Mouse (Mus musculus): ENCODE measurements around the gene D1Ertd622e. TPM values are rescaled to one million over a fixed set of nuclear protein-coding genes. Genes with fewer than 3 reads are reported as not detected.

The D1Ertd622e gene
- polyA plus RNA-seq, 1 experiment from 2014 or later, result 13.6 TPM

DNA sequence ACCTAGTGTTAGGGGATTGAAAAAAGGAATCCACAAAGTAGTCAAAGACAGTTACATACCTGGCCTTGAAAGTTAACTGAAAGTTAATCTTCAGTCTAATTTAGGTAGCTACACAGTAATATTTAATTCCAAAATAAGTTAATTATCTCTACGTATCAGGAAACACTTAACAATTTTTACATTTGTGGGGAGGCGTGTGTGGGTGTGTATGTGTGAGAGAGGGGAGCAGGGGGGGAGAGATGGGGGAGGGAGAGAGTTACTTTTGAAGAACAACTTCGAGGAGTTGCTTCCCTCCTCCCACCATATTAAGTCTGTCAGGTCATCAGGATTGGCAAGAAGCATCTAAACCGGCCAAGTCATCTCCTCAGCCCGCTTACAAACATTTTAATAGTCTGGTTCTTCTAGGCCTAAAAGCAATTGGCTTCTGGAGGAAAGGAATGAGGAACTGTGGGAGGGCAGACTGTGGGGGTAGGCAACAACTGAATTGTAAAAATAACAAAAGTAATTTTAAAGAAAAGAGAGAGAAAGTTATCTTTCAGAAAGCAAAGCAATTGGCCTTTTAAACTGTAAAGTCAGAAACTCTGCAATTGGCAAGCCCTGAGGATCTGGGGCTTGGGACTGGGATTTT, 29.9 kb downstream of the D1Ertd622e start:
- Histone ChIP-seq H3K27me3 (no peaks in the 10 kb centered on the region), H3K36me3 (no peaks in the 10 kb centered on the region), H3K27ac (no peak overlapping the region), H3K4me2 (replicated peaks) (no peak overlapping the region), H3K4me1 (0 out of 2 replicates have a peak, but pooled peaks cover 3% of the 10 kb centered on the region), H3K9ac (no peak overlapping the region), H3K9me3 (no peaks in the 10 kb centered on the region), H3K4me3 (no peak overlapping the region)
- no peak for ATAC-seq (ENCODE audit: low FRiP score, low read depth)
- WGBS, result 77% methylated on average over 5 of the region's 5 CpGs

DNA sequence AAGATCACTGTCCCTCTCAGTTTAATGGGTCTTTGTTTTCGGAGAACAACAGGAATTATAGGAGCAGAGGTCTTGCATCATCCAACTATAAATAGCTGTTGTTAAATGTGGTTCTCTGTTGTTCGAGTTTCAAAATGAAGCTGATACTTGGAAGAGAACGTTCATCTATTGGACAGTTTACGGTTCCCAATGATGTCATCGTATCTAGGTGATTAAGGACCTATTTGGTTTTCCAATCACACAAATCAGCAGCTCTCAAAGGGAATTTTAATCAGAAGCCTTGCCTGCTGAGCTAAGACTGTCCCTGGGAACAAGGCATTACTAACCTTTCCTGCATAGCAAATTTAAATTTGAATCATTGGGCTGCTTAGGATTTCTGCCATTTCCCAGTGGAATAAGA, 31.7 kb downstream of the D1Ertd622e start:
- no peaks in the 10 kb centered on the region for H3K9me3 ChIP-seq
- ATAC-seq (ENCODE audit: low FRiP score, low read depth), result no peak
- no peak overlapping the region for H3K4me3 ChIP-seq
- WGBS, result 72% methylated on average over 5 of the region's 5 CpGs
- H3K27me3 ChIP-seq, result no peaks in the 10 kb centered on the region
- no peaks in the 10 kb centered on the region for H3K36me3 ChIP-seq
- no peak overlapping the region for H3K4me2 ChIP-seq (replicated peaks)
- no peak overlapping the region for H3K9ac ChIP-seq
- no peaks in the 10 kb centered on the region for H3K4me1 ChIP-seq
- H3K27ac ChIP-seq, result no peak overlapping the region

DNA sequence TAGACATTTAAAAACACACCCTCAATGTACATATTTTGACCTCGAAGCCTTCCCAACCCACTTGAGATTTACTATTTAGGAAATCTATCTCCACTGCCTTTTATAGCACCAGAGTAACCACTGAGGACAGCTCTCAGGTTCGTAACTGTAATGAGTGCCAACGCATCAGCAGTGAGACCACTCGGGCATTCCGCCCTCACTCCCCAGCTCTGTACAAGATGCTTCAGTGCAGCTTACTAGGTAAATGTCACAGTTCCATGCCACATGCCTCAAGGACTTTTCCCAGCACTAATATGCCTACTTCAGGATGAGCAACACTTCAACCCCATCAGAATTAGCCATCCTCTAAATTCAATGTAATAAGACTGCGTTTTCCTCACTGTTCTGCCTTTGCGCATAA, 33.0 kb downstream of the D1Ertd622e start:
- Histone ChIP-seq H3K4me3 (no peak overlapping the region), H3K9me3 (no peaks in the 10 kb centered on the region), H3K9ac (no peak overlapping the region), H3K36me3 (no peaks in the 10 kb centered on the region), H3K27ac (no peak overlapping the region), H3K27me3 (no peaks in the 10 kb centered on the region), H3K4me2 (replicated peaks) (no peak overlapping the region), H3K4me1 (no peaks in the 10 kb centered on the region)
- no peak for ATAC-seq (ENCODE audit: low FRiP score, low read depth)
- WGBS, result 75% methylated on average over 7 of the region's 7 CpGs

GRCm38 (mm10) chr1:97628016-97628415, 33.9 kb downstream of the D1Ertd622e start:
- Histone ChIP-seq H3K27ac (no peak overlapping the region), H3K4me2 (replicated peaks) (no peak overlapping the region), H3K4me1 (no peaks in the 10 kb centered on the region), H3K36me3 (no peaks in the 10 kb centered on the region), H3K4me3 (no peak overlapping the region), H3K9me3 (no peaks in the 10 kb centered on the region), H3K27me3 (no peaks in the 10 kb centered on the region), H3K9ac (no peak overlapping the region)
- no peak for ATAC-seq (ENCODE audit: low FRiP score, low read depth)
- WGBS, result 90% methylated on average over 8 of the region's 8 CpGs

- no peak overlapping the region for H3K4me2 ChIP-seq (replicated peaks)
- no peak overlapping the region for H3K9ac ChIP-seq
- no peaks in the 10 kb centered on the region for H3K9me3 ChIP-seq
- H3K36me3 ChIP-seq, result no peaks in the 10 kb centered on the region
- no peaks in the 10 kb centered on the region for H3K4me1 ChIP-seq
- no peak overlapping the region for H3K27ac ChIP-seq
- ATAC-seq (ENCODE audit: low FRiP score, low read depth), result no peak
- no peaks in the 10 kb centered on the region for H3K27me3 ChIP-seq
- WGBS, result 72% methylated on average over 6 of the region's 6 CpGs
- no peak overlapping the region for H3K4me3 ChIP-seq
Observed at GRCm38 (mm10) chr1:97625427-97625826, 36.4 kb downstream of the D1Ertd622e start.

DNA sequence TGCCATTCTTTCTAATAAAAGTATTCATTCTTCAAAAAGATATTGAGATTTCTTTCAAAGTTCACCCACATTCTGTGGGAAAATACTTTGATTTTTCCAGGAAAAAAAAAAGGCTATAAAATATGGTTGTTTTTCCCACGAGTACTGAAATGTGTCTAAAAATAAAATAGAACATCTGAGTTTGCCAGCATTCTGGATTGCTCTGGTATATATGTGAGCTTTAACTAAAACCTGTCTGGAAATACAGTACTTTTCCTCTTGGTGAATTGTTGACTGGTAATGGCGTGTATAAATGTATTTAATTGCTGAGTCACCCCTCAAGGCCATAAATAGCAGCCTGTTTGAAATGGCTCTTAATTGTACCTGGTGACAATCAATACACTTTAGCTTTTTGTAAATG, 37.5 kb downstream of the D1Ertd622e start:
- H3K36me3 ChIP-seq, result no peaks in the 10 kb centered on the region

GRCm38 (mm10) chr1:97623214-97623856, 38.5 kb downstream of the D1Ertd622e start:
- no peaks in the 10 kb centered on the region for H3K36me3 ChIP-seq
- H3K9me3 ChIP-seq, result no peaks in the 10 kb centered on the region
- H3K4me3 ChIP-seq, result no peak overlapping the region
- H3K9ac ChIP-seq, result no peak overlapping the region
- no peaks in the 10 kb centered on the region for H3K27me3 ChIP-seq
- ATAC-seq (ENCODE audit: low FRiP score, low read depth), result no peak
- H3K27ac ChIP-seq, result no peak overlapping the region
- H3K4me2 ChIP-seq (replicated peaks), result no peak overlapping the region
- no peaks in the 10 kb centered on the region for H3K4me1 ChIP-seq
- 7% methylated on average over 1 of the region's 1 CpGs for WGBS

More for the DNA sequence above, 37.5 kb downstream of the D1Ertd622e start:
- H3K4me1 ChIP-seq, result no peaks in the 10 kb centered on the region
- no peaks in the 10 kb centered on the region for H3K9me3 ChIP-seq
- H3K4me3 ChIP-seq, result no peak overlapping the region
- H3K4me2 ChIP-seq (replicated peaks), result no peak overlapping the region
- no peak overlapping the region for H3K27ac ChIP-seq
- no peak overlapping the region for H3K9ac ChIP-seq
- 41% methylated on average over 2 of the region's 2 CpGs for WGBS
- no peaks in the 10 kb centered on the region for H3K27me3 ChIP-seq
- ATAC-seq (ENCODE audit: low FRiP score, low read depth), result no peak

DNA sequence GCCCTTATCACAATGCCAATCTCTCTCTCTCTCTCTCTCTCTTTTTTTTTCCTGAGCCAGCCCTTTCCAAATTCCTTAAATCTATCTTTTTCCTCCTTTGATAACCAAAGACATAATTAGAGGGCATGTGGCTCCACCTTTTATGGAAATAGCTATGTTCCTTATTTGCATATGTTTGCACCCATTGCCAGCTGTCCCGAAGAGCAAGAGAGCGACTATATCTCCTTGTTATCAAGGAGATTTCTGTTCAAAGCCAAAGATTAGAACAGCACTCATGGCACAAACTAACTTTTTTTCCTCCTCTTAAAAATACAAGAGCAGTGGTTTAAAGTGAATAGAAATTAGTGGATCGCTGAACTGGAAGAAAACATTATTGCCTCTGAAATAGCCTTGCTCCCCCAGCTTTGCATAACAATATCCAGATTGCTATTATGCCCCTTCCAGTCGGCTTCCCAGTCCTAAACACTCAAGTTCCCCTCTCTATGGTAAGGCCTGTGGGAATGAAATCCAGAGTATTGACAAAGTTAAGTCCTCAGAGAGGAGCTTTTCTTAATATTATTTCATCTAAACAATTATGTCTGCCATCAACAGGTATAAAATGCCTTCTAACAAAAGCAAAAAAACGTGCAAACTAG, 39.2 kb downstream of the D1Ertd622e start:
- no peak overlapping the region for H3K9ac ChIP-seq
- H3K27ac ChIP-seq, result no peak overlapping the region
- ATAC-seq (ENCODE audit: low FRiP score, low read depth), result no peak
- WGBS, result 27% methylated on average over 5 of the region's 5 CpGs
- H3K9me3 ChIP-seq, result no peaks in the 10 kb centered on the region
- no peak overlapping the region for H3K4me3 ChIP-seq
- no peaks in the 10 kb centered on the region for H3K4me1 ChIP-seq
- H3K36me3 ChIP-seq, result no peaks in the 10 kb centered on the region
- no peaks in the 10 kb centered on the region for H3K27me3 ChIP-seq
- H3K4me2 ChIP-seq (replicated peaks), result no peak overlapping the region

DNA sequence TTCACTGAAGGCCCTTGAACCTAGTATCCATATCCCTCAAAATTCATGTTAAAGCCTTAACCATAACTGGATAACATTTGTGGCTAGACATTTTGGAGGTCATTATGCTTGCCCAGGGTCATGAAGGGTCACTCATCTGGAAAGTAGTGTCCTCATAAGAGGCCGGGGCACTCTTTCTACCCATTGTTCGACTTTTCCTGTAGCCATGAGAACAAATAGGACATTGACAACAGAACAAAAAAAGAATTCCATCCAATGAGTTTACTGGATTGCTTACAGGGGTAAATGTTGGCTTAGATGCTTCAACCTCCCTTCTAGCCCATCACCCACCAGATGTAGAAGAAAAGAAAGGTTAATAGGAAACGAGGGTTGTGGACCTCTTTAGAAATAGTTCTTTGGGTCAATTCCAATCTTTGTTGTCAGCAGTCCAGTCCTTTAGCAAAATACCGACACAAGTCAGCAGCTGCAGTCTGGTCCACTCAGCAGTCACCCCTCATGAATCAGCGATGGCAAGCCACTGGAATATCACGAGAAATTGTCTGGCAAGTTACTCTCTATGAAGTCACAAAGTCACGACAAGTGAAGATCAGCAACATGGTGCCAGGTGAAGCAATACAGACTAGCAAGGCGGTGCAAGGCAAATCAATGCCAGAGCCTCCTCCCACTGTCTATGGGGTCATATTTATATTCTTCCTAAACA, 42.1 kb downstream of the D1Ertd622e start:
- H3K4me2 ChIP-seq (replicated peaks), result no peak overlapping the region
- no peaks in the 10 kb centered on the region for H3K9me3 ChIP-seq
- ATAC-seq (ENCODE audit: low FRiP score, low read depth), result no peak
- H3K9ac ChIP-seq, result no peak overlapping the region
- H3K4me3 ChIP-seq, result no peak overlapping the region
- WGBS, result 87% methylated on average over 8 of the region's 8 CpGs
- H3K27me3 ChIP-seq, result no peaks in the 10 kb centered on the region
- no peaks in the 10 kb centered on the region for H3K36me3 ChIP-seq
- H3K27ac ChIP-seq, result no peak overlapping the region
- no peaks in the 10 kb centered on the region for H3K4me1 ChIP-seq

DNA sequence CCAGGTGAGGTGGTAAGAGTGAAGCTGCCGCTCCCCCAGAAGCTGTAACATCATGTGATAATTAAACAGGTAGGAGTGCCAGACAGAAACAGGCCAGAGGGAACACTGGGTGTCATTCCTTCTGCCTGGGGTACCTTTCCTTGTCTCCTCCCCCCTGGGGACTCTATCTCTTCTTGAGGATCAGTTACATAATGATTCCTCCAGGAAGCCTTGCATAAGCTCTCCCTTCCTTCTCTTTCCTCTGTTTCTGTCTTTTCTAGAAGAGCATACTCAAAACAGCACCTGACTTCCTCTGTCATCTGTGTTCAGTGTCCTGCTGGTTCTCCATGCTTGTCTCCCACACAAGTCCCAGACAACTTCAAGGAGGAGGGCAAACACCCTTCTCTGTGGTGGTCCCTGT, 46.3 kb downstream of the D1Ertd622e start:
- no peak for ATAC-seq (ENCODE audit: low FRiP score, low read depth)
- H3K27ac ChIP-seq, result no peak overlapping the region
- H3K4me2 ChIP-seq (replicated peaks), result no peak overlapping the region
- H3K4me1 ChIP-seq, result no peaks in the 10 kb centered on the region
- H3K9ac ChIP-seq, result no peak overlapping the region
- 83% methylated on average over 1 of the region's 1 CpGs for WGBS
- no peaks in the 10 kb centered on the region for H3K9me3 ChIP-seq
- H3K4me3 ChIP-seq, result no peak overlapping the region
- no peaks in the 10 kb centered on the region for H3K27me3 ChIP-seq
- no peaks in the 10 kb centered on the region for H3K36me3 ChIP-seq

DNA sequence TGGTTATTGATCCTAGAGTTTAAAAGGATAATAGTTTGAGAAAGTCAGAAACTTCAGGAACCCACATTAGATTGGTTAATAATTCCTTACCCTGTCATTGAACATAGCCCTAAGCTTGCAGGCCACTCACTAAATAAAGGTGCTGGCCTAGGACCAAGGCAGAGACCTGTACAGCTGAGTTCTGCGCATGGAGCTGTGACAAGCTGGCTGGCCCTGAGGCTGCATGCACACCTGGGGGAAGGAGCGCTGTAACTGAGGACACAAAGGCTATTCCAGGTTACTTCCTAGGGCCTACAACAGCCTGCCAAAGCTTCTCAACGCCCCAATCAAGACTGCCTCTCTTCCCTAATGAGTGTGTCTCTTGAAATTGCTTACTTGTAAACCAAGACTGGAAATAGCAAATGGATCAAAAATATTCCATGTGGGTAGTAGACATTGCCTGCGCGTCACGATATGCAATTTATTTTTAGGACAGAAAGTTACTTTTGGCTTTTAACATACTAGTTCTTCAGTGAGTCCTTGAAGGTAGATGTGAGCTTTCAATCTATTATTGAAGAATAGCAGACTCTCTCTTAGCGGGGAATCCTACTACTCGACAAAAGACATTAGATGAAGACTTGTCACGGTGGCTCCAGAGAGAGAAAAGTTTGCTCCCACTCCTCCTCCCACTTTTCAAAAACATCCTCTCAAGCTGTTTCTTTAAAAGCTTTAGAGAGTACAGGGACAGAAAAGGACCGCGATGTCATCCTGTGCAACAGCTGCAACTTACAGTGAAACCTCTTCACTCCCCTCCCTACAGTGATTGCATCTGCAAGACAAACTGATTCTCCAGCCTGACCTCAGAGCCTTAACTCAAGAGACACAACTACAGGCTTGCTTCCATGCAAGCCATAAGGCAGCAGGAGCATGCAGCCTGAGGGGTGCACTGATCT, 47.1 kb downstream of the D1Ertd622e start:
- no peaks in the 10 kb centered on the region for H3K9me3 ChIP-seq
- no peaks in the 10 kb centered on the region for H3K36me3 ChIP-seq
- WGBS, result 86% methylated on average over 11 of the region's 11 CpGs
- no peak for ATAC-seq (ENCODE audit: low FRiP score, low read depth)
- H3K27ac ChIP-seq, result no peak overlapping the region
- no peak overlapping the region for H3K9ac ChIP-seq
- no peak overlapping the region for H3K4me3 ChIP-seq
- H3K4me2 ChIP-seq (replicated peaks), result no peak overlapping the region
- H3K4me1 ChIP-seq, result no peaks in the 10 kb centered on the region
- H3K27me3 ChIP-seq, result no peaks in the 10 kb centered on the region
